Mouse (Mus musculus) naive thymus-derived CD4-positive, alpha-beta T cell, adult 2 months (primary cell): ENCODE data around the gene Gjb2.
A peak's percentile ranks its signal among the peaks of the same experiment; 100 is the strongest.

Experiments used
- DNase-seq: peaks from one replicate; pipeline ENCODE4 v3.0.0-alpha.2; 2011; ENCODE audit warnings: low read depth

Gjb2 gene

DNA sequence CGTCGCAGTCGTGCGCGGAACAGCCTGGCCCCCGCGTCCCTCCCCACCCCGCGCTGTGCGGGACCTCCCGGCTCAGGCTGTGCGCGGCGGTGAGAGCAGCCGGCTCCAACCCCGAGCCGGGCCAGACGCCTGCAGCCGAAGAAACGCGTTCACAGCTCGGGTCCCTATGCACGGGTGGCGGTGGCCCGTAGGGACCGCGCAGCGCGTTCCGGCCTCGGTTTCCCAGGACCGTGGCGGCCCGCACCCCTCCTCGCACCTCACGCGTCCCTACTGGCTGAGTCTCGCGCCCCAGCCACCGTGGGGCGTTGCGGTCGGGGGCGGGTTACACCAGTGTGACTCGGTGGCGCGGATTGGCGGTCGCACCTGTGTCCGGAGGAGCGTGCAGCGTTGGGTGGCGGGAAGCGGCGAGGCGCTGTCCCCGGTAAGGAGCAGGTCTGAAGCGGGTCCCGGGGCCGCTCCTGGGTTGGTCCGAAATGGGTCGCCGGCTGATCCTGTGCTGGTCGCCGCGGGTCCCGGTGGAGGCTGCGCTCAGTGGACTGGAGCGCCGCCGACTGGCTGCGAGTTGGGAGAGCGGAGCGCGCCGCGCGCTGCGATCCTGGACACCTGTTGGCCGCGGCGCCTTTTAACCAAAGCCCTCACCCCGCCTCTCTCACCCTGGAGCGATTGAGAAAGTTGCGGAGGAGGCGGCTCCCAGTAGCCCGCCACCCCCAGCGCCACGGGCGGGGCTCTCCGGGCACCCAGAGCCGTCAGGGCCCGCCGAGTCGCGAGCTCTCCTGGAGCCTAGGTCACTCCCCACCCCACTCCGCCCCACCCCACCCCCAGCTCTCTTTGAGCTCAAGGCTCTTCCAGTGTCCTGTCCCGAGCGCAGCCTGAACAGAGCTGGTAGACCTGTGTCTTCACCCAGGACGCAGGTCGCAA, at the start of gene Gjb2:
Gjb2 (minus strand) TSS at position 597 of the 918 bp plus-strand sequence.
- DNase-seq: no peak

DNA sequence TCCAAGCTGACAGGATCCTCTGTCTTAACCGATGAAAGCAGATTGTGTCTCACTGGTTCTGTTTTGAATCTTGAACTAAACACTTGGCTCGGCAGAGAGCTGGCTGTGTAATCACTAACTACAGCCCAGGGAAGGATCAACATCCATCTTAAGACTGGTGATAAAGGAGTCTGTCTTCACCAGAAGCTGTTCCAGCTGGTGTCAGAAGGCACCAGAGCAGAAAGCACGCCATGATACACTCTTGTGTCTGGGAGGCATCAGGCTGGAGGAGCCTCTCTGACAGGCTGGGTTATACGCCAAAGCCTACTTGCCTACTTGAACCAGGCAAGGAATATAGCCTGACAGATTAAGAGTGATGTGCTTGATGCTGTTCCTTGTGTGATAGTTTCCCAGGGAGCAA, 41.2 kb upstream of the Gjb2 start:
- DNase-seq: no peak

DNA sequence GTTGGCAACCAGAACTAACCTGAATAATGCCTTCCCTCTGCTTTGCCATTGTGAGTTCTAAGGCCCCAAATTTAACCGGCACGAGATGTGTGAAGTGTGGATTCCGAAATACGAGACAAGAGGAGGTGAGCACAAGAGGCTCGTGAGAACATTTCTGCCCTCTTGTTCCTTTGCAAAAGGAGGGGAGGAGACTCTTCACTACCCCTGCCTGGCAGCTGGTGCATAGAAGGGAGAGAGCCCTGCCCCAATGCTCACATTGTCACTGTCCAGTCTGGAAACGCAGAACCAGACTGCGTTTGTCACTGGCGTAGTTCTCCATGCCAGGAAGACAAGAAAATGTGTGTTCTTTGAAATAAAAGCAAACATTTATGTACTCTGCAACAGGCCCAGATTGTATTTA, 30.8 kb upstream of the Gjb2 start:
- no peak for DNase-seq

DNA sequence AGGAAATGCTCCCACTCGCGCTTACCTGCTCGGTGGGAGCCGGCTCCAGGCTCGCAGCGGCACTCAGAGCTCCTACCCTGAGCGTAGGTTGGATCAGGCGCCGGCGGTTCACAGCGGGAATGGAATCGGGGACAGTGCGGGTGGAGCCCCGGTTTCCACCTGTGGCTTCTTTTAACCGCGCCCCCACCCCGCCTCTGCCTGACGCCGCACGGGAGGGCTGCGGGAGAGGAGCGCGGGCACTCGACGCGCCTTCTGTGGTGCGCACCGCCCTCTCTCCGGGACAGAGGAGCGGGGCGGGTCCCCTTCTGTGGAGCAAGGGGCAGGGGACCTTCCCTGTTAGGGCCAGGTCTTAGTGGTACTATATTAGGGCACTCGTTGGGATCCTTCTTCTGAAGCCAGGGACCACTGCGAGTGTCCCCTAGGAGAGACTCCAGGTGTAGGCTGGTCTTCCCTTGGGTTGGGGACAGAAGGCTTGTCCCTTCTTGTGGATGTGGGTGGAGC, 28.7 kb upstream of the Gjb2 start, which contains the start of gene Gjb6:
Gjb6 (minus strand) TSS at position 451 of the 501 bp plus-strand sequence.
- no peak for DNase-seq

DNA sequence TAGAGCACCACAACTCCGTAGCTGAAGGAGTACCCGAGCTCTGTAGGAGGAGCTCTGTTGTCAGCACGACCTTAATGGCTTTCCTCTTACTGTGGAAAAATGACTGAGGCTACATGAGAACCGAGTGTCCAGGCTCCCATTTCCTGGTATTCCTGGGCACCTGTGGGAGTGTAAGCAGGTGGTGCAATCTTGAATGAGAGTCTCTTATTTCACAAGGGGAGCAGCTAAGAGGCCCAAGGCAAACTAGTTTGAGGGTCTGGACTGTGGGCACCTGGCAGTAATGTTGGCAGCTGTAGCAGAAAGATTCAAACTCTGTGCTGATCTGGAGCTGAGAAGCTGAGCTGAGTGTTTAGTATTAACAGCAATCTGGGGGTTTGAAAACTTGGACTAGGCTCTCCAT, 22.9 kb upstream of the Gjb2 start:
- no peak for DNase-seq

DNA sequence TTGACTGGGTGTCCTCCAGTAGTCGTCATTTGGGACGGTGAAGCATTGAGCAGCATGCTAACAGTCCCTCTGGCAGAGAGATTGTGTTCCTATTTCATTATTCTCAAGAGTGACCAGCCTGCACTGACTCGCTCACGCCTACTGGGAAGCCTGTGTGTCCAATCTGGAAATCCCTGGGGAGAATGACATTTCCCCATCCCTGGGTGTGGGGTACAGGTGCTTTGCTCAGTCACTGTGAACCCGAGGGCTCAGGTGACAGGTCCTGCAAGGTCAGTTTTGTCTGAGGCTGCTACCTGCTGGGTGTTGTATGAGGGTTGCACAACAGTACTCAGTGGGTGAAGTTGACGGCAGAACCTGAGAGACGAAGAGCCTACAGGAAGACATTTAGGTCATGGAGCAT, 17.8 kb upstream of the Gjb2 start:
- DNase-seq: no peak

DNA sequence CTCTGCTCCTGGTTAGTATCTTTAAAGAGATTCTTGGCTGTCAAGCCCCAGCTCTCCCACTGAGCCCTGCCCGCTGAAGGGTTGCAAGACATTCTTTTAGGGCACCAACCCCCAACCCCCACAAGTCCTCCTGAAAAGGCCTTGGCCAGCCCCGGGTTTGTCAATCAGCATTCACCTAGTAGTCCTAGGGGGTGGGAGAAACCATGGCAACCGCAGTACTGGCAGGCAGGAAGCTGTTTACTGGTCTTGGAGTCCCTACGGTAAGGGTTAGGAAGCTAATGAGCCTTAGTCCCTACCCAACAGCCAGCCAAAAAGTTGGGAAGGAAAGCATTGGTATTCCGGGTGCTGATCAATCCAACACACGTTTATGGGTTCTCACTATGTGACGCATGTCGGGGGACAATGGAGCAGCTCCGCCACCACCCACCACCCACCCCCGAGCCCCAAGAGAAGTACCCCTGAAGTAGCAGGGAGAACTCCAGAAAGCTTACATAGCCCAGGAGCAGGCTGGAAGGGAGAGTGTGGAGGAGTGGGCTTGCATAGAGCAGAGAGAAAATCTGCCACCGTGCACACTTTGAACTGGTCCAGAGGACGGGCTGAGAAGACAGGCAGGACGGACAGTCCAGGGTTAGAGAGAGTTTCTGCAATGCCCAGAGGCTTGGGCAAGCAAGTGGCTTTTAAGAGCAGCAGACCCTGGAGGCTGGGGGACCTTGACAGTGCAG, 11.5 kb upstream of the Gjb2 start, which contains the start of gene Gm4491:
Gm4491 (minus strand) TSS at position 61 of the 722 bp plus-strand sequence.
- no peak for DNase-seq

DNA sequence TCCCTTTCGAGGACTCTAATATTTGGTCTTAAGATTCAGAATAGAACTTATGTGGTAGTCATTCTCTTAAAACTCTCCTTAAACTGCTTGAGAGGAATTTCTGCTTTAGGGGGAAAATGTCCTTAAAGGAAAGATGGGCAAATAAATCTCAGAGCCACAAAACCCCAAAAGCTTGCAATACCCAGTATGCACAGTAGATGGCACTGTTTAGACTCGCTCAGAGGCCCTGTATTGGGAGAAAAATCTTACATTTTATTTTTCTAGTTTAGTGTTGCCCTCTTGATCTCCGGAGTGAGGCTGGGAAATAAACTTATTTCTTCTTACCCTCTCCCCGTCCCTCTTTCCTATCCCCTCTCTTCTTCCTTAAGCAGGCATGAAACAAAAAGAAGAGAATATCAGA, 4.7 kb upstream of the Gjb2 start:
- DNase-seq: peak; percentile 63

DNA sequence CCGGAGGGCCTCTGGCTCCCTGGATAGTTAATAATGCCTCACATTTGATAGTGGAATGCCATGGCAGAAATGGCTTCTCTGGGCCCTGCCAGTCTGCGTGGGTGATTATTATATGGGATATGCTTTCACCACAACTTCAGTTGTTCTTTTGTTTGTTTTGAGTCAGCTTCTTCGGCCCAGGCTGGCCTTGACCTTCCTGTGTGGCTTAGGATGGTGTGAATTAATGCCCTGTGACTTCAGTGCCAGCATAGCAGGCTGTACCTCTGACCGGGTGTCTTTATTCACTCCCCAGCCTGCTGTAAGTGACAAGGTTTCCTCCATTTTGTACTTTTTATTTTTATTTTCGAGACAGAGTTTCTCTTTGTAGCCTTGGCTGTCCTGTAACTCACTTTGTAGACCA, 3.4 kb upstream of the Gjb2 start:
- no peak for DNase-seq

DNA sequence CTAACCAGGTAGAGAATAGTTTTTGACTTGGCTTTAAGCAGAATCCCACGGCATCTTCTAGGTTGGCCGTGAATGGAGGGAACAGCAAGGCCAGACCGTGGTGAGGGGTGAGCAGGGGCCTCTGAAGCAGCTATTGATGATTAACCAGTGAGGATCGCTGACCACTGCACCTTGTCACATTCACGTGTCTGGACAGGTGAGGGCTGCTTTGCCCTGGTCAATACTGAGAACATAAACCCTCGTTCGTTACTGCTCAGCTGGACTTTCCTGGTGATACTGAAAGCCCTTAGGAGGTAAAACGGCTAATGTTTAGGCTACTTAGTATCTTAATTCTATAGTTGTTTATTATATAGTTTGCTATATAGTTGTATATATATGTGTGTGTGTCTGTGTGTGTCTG, 2.6 kb upstream of the Gjb2 start:
- no peak for DNase-seq

DNA sequence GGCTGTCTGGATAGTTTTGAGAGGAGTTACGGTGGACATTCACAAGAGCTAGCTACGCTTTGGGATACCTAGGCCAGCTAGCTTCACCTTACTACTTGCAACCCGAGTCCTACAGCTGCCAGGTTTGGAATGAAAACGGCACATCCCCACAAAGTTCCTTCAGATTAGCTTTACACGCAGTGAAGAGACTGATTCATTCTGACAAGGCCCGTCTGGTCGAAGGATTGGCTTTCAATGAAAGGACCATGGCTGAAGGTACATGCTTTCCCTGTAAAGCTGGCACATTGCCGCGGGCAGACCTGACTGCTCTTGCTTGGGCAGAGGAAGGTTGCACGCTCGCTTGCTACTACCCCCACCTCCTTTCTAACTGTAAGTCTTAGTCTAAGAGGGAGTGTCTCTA, 1.2 kb upstream of the Gjb2 start:
- DNase-seq: no peak

DNA sequence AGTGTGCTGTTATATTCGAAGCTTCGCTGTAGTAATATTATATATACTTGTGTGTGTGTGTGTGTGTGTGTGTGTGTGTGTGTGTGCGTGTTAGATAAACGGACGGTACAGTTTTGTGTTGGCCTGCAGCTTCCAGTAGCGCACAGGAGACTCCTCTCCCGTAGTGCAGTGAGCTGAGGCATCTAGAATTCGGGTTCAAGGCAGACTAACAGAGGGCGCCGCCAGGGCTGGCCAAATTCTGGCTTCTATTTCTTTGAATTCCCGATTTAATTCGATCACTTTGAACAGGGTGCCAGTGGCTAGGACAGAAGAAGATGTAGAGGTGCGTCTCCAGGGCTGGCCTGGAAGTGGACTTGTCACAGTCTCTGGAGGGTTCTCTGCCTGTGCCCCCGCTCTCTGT, 609 bp upstream of the Gjb2 start:
- no peak for DNase-seq

DNA sequence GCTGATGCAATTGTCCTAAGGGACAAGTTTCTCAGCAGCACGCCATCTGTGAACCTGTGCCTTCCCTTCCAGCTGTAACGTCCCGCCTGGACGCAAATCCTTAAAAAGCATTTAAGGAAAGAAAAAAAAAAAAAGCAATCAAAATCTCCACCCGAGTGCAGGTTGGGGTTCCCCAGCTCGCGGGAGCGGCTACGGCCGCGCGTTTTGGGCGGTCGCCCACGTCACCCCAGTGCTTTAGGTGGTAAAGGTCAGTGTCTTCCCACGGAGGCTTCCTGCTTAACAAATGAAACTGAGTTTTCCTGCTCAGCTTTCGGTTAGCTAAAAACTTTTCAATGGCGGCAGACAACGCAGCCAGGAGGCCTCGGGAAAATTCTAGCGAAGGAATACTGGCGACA, 794 bp downstream of the Gjb2 start:
- no peak for DNase-seq

DNA sequence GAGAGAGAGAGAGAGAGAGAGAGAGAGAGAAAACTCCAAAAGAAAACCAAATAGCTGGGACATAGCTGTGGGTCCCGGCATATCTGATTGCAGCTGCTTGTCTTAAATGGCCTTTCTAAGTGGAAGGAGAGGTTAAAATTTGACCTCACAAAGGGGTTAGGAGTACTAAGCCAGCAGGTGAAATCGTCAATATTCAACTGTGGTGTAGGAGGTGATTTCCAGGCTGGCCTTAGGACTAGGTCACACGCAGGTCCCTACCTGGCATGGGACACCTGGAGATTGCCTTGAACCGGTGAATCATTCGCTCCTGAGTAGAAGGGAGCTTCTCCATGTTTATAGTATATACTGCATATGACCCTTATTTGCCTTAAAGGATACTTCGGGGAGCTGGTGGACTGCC, 1.4 kb downstream of the Gjb2 start:
- no peak for DNase-seq

DNA sequence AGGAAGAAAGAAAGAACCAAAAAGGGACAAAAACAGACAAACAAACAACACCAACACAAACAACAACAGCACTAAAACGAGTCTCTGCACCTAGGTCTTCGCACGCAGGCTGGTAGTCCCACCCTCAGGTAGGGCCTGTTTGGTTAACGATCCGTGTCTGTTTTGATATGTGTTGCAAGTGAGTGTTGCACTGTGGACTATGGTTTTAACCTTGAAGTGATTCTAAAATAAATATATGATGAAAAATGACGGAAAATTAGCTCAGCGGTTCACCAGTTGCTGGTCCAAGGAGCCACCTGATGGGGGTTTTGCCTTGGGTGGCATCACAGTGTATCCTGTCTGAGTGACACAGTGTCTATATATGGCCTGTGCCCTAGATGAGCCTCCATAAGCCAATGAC, 2.9 kb downstream of the Gjb2 start:
- no peak for DNase-seq

DNA sequence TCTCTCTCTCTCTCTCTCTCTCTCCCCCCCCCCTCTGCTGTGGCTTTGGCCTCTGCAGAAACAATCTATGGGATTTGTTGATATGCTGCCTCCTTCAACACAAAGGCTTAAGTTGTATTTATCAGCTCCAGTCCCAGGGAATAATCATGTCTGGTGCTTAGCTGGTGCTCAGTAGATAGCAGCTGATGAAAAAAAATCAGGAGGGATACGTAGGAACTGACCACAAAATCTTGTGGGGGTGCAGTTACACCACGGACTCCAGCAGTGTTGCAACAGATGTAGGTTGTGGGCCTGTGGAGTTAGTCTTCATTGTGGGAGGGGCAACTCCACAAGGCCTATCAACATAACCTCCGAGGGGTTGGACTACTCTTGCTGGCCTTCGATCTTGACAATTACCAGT, 8.6 kb downstream of the Gjb2 start:
- no peak for DNase-seq

DNA sequence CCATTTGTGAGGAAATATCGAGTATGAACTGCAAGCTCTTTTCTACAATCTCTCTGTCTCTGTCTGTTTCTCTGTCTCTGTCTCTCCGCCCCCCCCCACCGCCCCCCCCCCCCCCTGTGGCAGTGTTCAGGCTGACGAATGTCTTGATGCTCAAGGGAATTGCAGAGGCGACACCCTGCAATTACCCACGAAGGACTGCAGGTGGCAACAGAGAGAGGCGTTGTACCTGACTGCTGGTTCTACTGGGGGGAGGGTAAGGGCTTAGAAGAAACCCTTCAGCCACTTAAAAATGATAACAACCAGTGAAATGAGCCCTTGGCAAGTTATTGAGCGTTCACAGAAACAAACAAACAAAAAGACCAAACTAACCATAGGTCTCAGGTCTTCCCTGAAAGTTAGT, 11.5 kb downstream of the Gjb2 start:
- DNase-seq: peak; percentile 47

DNA sequence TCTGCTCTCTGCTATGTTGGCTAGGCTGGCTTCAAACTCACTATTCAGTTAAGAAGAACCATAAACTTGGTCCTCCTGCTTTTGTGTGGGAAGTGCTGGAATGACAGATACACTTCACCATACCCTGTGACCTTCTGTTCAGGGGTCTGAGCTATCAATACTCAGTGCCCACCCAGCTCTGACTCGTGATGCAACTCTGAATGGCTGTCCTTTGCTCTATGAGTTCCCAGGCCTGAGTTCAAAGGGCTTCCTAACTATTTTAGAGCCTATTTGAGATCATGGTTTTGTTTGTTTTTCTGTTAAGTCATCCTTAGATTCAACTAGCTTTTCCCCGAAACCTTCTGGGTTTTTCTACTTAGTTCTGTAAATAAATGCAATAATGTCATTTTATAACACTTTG, 14.5 kb downstream of the Gjb2 start:
- no peak for DNase-seq

DNA sequence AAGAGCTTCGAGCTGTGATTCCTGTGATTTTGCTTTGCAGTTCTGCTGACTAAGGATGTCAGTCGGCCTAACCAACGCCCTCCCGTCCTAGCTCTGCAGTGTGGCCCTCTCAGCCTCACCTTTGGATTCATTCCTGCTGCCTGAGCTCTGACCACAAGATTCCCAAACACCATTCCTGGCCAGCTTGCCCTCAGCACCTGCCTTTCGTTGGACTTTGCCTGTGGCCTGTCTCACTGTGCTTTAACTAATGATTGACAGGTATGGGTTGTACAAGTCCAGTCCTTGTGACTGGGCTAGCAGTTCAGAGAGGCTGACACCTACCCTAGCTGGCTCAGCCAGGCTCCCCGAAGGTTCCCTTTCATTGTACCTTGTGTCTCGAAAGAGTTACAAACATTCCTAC, 15.4 kb downstream of the Gjb2 start:
- DNase-seq: no peak

DNA sequence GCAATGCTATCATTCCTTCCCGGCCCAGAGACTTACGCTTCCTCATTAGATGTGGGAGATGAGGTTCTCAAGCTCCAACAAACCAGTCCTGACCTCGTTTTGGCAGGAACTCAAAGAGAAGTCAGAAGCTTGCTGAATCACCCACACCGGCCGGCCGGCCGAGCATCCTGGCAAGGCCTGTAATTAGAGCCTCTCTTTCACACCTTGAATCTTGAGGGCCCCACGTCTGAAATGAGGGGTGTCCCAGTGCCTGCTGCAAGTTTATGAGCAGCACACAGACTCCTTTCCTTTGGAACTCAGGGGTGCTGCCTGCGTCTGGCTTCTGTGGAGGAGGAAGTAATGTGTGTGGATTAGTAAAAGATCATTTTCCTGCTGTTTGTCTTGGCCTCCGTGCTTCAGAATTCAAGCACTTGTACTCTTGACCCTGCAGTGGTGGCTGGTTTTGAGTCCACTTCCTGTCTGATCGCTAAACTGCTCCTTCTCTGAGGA, 20.3 kb downstream of the Gjb2 start:
- DNase-seq: no peak

DNA sequence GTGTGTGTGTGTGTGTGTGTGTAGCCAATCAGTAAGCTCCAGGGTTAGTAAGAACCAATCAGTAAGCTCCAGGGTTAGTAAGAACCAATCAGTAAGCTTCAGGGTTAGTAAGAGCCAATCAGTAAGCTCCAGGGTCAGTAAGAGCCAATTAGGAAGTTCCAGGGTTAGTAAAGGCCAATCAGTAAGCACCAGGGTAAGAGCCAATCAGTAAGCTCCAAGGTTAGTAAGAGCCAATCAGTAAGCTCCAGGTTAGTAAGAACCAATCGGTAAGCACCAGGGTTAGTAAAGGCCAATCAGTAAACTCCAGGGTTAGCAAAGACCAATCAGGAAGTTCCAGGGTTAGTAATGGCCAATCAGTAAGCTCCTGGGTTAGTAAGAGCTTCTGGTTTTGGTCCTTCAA, 21.6 kb downstream of the Gjb2 start:
- DNase-seq: no peak

DNA sequence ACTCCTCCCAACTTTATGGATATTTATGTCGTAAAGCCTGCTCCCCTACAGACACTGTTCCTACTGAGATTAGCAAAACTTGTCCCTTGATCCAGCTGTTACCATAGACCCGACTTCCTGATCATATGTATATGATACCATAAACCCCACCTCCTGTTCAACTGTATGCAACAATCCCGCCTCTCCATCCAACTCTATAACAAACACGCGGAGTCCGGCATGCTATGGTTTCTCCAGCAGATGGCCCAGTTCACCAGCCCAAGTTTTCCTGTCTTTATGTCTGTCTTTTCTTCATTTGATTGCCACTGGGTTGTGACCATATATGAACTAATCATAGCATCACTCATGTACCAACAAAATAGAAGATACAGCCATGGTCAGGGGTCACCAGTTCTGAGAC, 29.0 kb downstream of the Gjb2 start:
- no peak for DNase-seq

DNA sequence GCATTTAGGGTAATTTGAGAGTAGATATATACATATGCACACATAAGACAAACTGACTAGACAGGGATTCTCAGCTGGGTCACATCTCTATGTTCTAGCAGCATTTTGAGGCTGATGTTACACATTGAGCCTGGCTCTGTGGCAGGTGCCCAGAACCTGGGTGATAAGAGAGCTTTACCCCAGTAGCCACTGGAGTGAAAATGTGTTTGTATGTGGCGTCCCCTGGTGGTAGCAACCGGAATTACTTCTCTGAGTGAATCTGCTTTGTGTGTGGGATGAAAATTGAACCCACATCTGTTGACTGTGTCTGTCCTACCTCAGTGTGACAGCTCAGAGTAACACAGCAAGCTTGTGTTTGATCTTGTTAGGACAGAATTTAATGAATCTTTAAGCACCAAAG, 34.6 kb downstream of the Gjb2 start:
- DNase-seq: peak; percentile 43
